Mouse (Mus musculus): ENCODE data around the gene Gm960. TPM values are rescaled to one million over a fixed set of nuclear protein-coding genes. Genes with fewer than 3 reads are reported as not detected.

The Gm960 gene
- total and polyA plus RNA-seq, 3 experiments, result 0.93 TPM; not detected in 2

- H3K4me1 ChIP-seq (ENCODE audit: insufficient read depth, low read depth, low read length), result no peaks in the 10 kb centered on the region; the same call in 1 of the 2 replicates
- H3K9me3 ChIP-seq (replicated peaks), result no peaks in the 10 kb centered on the region
- TF ChIP-seq GATA2 (IDR thresholded peaks at IDR 0.05; ENCODE audit: borderline replicate concordance, low read depth, low read length) (no peak), CTCF (IDR thresholded peaks at IDR 0.05; ENCODE audit: low read depth, low read length) (no peak), POLR2AphosphoS5 (IDR thresholded peaks at IDR 0.05; ENCODE audit: insufficient replicate concordance, low read depth, low read length) (no peak), GATA1 (IDR thresholded peaks at IDR 0.05; ENCODE audit: borderline replicate concordance, low read length) (no peak), TAL1 (conservative IDR thresholded peaks at IDR 0.05; ENCODE audit: low read depth, low read length) (no peak)
- H3K4me3 ChIP-seq (ENCODE audit: low read depth, low read length), result no peak overlapping the region
- H3K36me3 ChIP-seq (replicated peaks), result no peaks in the 10 kb centered on the region
- ATAC-seq (ENCODE audit: extremely low read depth, insufficient number of reproducible peaks, low FRiP score, poor library complexity, severe bottlenecking), result no peak
- DNase-seq (ENCODE audit: low spot score), result no peak
- H3K27me3 ChIP-seq (ENCODE audit: insufficient read depth, low read length), result peaks cover 21% of the 10 kb centered on the region; the same call in 1 of the 2 replicates
Measured at GRCm38 (mm10) chr19:4602459-4602858, 96.0 kb downstream of the Gm960 start.

- Histone ChIP-seq H3K4me1 (ENCODE audit: insufficient read depth, low read depth, low read length) (no peaks in the 10 kb centered on the region), H3K9me3 (replicated peaks) (no peaks in the 10 kb centered on the region), H3K27me3 (ENCODE audit: insufficient read depth, low read length) (peaks cover 8% of the 10 kb centered on the region; the same call in 1 of the 2 replicates), H3K4me3 (ENCODE audit: low read depth, low read length) (no peak overlapping the region), H3K36me3 (replicated peaks) (no peaks in the 10 kb centered on the region)
- TF ChIP-seq CTCF (IDR thresholded peaks at IDR 0.05; ENCODE audit: low read depth, low read length), result no peak
- TF ChIP-seq GATA1 (IDR thresholded peaks at IDR 0.05; ENCODE audit: borderline replicate concordance, low read length), result no peak
- no peak for TF ChIP-seq POLR2AphosphoS5 (IDR thresholded peaks at IDR 0.05; ENCODE audit: insufficient replicate concordance, low read depth, low read length)
- TF ChIP-seq GATA2 (IDR thresholded peaks at IDR 0.05; ENCODE audit: borderline replicate concordance, low read depth, low read length), result no peak
- TF ChIP-seq TAL1 (conservative IDR thresholded peaks at IDR 0.05; ENCODE audit: low read depth, low read length), result no peak
- DNase-seq (ENCODE audit: low spot score), result no peak
- ATAC-seq (ENCODE audit: extremely low read depth, insufficient number of reproducible peaks, low FRiP score, poor library complexity, severe bottlenecking), result no peak
Measured at GRCm38 (mm10) chr19:4596071-4596470, 102.4 kb downstream of the Gm960 start.

GRCm38 (mm10) chr19:4593792-4594522 lies 104.5 kb downstream of the Gm960 start:
- no peak overlapping the region for H3K4me3 ChIP-seq (ENCODE audit: low read depth, low read length)
- ATAC-seq (ENCODE audit: extremely low read depth, insufficient number of reproducible peaks, low FRiP score, poor library complexity, severe bottlenecking) (no peak), DNase-seq (ENCODE audit: low spot score) (no peak)
- no peak for TF ChIP-seq TAL1 (conservative IDR thresholded peaks at IDR 0.05; ENCODE audit: low read depth, low read length)
- TF ChIP-seq CTCF (IDR thresholded peaks at IDR 0.05; ENCODE audit: low read depth, low read length), result no peak
- TF ChIP-seq POLR2AphosphoS5 (IDR thresholded peaks at IDR 0.05; ENCODE audit: insufficient replicate concordance, low read depth, low read length), result no peak
- TF ChIP-seq GATA1 (IDR thresholded peaks at IDR 0.05; ENCODE audit: borderline replicate concordance, low read length), result no peak
- no peak for TF ChIP-seq GATA2 (IDR thresholded peaks at IDR 0.05; ENCODE audit: borderline replicate concordance, low read depth, low read length)
- H3K4me1 ChIP-seq (ENCODE audit: insufficient read depth, low read depth, low read length), result no peaks in the 10 kb centered on the region
- H3K36me3 ChIP-seq (replicated peaks), result no peaks in the 10 kb centered on the region
- H3K9me3 ChIP-seq (replicated peaks), result no peaks in the 10 kb centered on the region
- peaks cover 10% of the 10 kb centered on the region; the same call in 1 of the 2 replicates for H3K27me3 ChIP-seq (ENCODE audit: insufficient read depth, low read length)

GRCm38 (mm10) chr19:4590025-4590424 lies 108.4 kb downstream of the Gm960 start:
- Histone ChIP-seq H3K9me3 (replicated peaks) (no peaks in the 10 kb centered on the region), H3K4me1 (ENCODE audit: insufficient read depth, low read depth, low read length) (no peaks in the 10 kb centered on the region), H3K27me3 (ENCODE audit: insufficient read depth, low read length) (peaks cover 6% of the 10 kb centered on the region; the same call in 1 of the 2 replicates), H3K36me3 (replicated peaks) (no peaks in the 10 kb centered on the region), H3K4me3 (ENCODE audit: low read depth, low read length) (no peak overlapping the region)
- TF ChIP-seq CTCF (IDR thresholded peaks at IDR 0.05; ENCODE audit: low read depth, low read length) (no peak), GATA1 (IDR thresholded peaks at IDR 0.05; ENCODE audit: borderline replicate concordance, low read length) (no peak), TAL1 (conservative IDR thresholded peaks at IDR 0.05; ENCODE audit: low read depth, low read length) (no peak), GATA2 (IDR thresholded peaks at IDR 0.05; ENCODE audit: borderline replicate concordance, low read depth, low read length) (no peak), POLR2AphosphoS5 (IDR thresholded peaks at IDR 0.05; ENCODE audit: insufficient replicate concordance, low read depth, low read length) (no peak)
- no peak for ATAC-seq (ENCODE audit: extremely low read depth, insufficient number of reproducible peaks, low FRiP score, poor library complexity, severe bottlenecking)
- DNase-seq (ENCODE audit: low spot score), result no peak

GRCm38 (mm10) chr19:4589081-4589480 lies 109.4 kb downstream of the Gm960 start:
- peaks cover 10% of the 10 kb centered on the region; the same call in 1 of the 2 replicates for H3K27me3 ChIP-seq (ENCODE audit: insufficient read depth, low read length)
- DNase-seq (ENCODE audit: low spot score) (no peak), ATAC-seq (ENCODE audit: extremely low read depth, insufficient number of reproducible peaks, low FRiP score, poor library complexity, severe bottlenecking) (no peak)

GRCm38 (mm10) chr19:4588430-4588829 lies 110.0 kb downstream of the Gm960 start:
- TF ChIP-seq CTCF (IDR thresholded peaks at IDR 0.05; ENCODE audit: low read depth, low read length) (no peak), POLR2AphosphoS5 (IDR thresholded peaks at IDR 0.05; ENCODE audit: insufficient replicate concordance, low read depth, low read length) (no peak), GATA2 (IDR thresholded peaks at IDR 0.05; ENCODE audit: borderline replicate concordance, low read depth, low read length) (no peak), TAL1 (conservative IDR thresholded peaks at IDR 0.05; ENCODE audit: low read depth, low read length) (no peak), GATA1 (IDR thresholded peaks at IDR 0.05; ENCODE audit: borderline replicate concordance, low read length) (no peak)
- no peaks in the 10 kb centered on the region for H3K9me3 ChIP-seq (replicated peaks)
- no peak for ATAC-seq (ENCODE audit: extremely low read depth, insufficient number of reproducible peaks, low FRiP score, poor library complexity, severe bottlenecking)
- no peaks in the 10 kb centered on the region for H3K4me1 ChIP-seq (ENCODE audit: insufficient read depth, low read depth, low read length)
- no peak overlapping the region for H3K4me3 ChIP-seq (ENCODE audit: low read depth, low read length)
- no peak for DNase-seq (ENCODE audit: low spot score)
- no peaks in the 10 kb centered on the region for H3K36me3 ChIP-seq (replicated peaks)
- H3K27me3 ChIP-seq (ENCODE audit: insufficient read depth, low read length), result peaks cover 13% of the 10 kb centered on the region; the same call in 1 of the 2 replicates

More at GRCm38 (mm10) chr19:4589081-4589480, 109.4 kb downstream of the Gm960 start:
- Histone ChIP-seq H3K4me1 (ENCODE audit: insufficient read depth, low read depth, low read length) (no peaks in the 10 kb centered on the region), H3K4me3 (ENCODE audit: low read depth, low read length) (no peak overlapping the region), H3K9me3 (replicated peaks) (no peaks in the 10 kb centered on the region), H3K36me3 (replicated peaks) (no peaks in the 10 kb centered on the region)
- TF ChIP-seq POLR2AphosphoS5 (IDR thresholded peaks at IDR 0.05; ENCODE audit: insufficient replicate concordance, low read depth, low read length) (no peak), GATA2 (IDR thresholded peaks at IDR 0.05; ENCODE audit: borderline replicate concordance, low read depth, low read length) (no peak), GATA1 (IDR thresholded peaks at IDR 0.05; ENCODE audit: borderline replicate concordance, low read length) (no peak), CTCF (IDR thresholded peaks at IDR 0.05; ENCODE audit: low read depth, low read length) (no peak), TAL1 (conservative IDR thresholded peaks at IDR 0.05; ENCODE audit: low read depth, low read length) (no peak)
